Mouse (Mus musculus) cerebellum, adult 2 months (tissue): Measurements from ENCODE around the gene Kng1.
"Not testable (repeated sequence)": the region's sequence is repeated elsewhere in the genome, so short reads cannot be mapped to it uniquely, and the experiment has no call there.

Source experiments
- CTCF ChIP-seq: fragments of 200-500 bp; IDR thresholded peaks from 2 replicates; pipeline ENCODE4 v1.5.1; 2011; ENCODE audit warnings: low read depth, mild to moderate bottlenecking, control low read depth, low read length, moderate library complexity, borderline replicate concordance; ENCODE audit not compliant: insufficient read depth
- POLR2A ChIP-seq: fragments of 200-500 bp; IDR thresholded peaks from 2 replicates; pipeline ENCODE4 v1.6.1; 2011; ENCODE audit warnings: low read length, control low read depth, borderline replicate concordance; ENCODE audit not compliant: insufficient read depth

GRCm38 (mm10) chr16:23088491-23088890, 30.8 kb downstream of the Kng1 start:
- TF ChIP-seq CTCF, POLR2A: not testable (repeated sequence)
